Mouse (Mus musculus): ENCODE measurements around the gene Kdm1a.

Gene Kdm1a

GRCm38 (mm10) chr4:136605756-136606485, 3.4 kb upstream of the Kdm1a start:
- ATAC-seq (ENCODE audit: insufficient number of reproducible peaks, low FRiP score, low TSS enrichment) = no peak

GRCm38 (mm10) chr4:136602018-136602554, 437 bp downstream of the Kdm1a start:
- peak; percentile 67; the same call in 1 of the 2 replicates for ATAC-seq (ENCODE audit: insufficient number of reproducible peaks, low FRiP score, low TSS enrichment)

GRCm38 (mm10) chr4:136601476-136601875, 1.0 kb downstream of the Kdm1a start:
- no peak for ATAC-seq (ENCODE audit: insufficient number of reproducible peaks, low FRiP score, low TSS enrichment)

- no peak for ATAC-seq (ENCODE audit: insufficient number of reproducible peaks, low FRiP score, low TSS enrichment)
Measured at GRCm38 (mm10) chr4:136600536-136600935, 2.0 kb downstream of the Kdm1a start.

- no peak for ATAC-seq (ENCODE audit: insufficient number of reproducible peaks, low FRiP score, low TSS enrichment)
Measured at GRCm38 (mm10) chr4:136599869-136600268, 2.7 kb downstream of the Kdm1a start.

- no peak for ATAC-seq (ENCODE audit: insufficient number of reproducible peaks, low FRiP score, low TSS enrichment)
Measured at GRCm38 (mm10) chr4:136598268-136598876, 4.2 kb downstream of the Kdm1a start.

GRCm38 (mm10) chr4:136595221-136595620, 7.3 kb downstream of the Kdm1a start:
- no peak for ATAC-seq (ENCODE audit: insufficient number of reproducible peaks, low FRiP score, low TSS enrichment)

GRCm38 (mm10) chr4:136594006-136594405, 8.5 kb downstream of the Kdm1a start:
- no peak for ATAC-seq (ENCODE audit: insufficient number of reproducible peaks, low FRiP score, low TSS enrichment)

- no peak for ATAC-seq (ENCODE audit: insufficient number of reproducible peaks, low FRiP score, low TSS enrichment)
Measured at GRCm38 (mm10) chr4:136592111-136592510, 10.4 kb downstream of the Kdm1a start.

GRCm38 (mm10) chr4:136588003-136588402, 14.5 kb downstream of the Kdm1a start:
- ATAC-seq (ENCODE audit: insufficient number of reproducible peaks, low FRiP score, low TSS enrichment) = no peak

- no peak for ATAC-seq (ENCODE audit: insufficient number of reproducible peaks, low FRiP score, low TSS enrichment)
Measured at GRCm38 (mm10) chr4:136587221-136587827, 15.2 kb downstream of the Kdm1a start.

GRCm38 (mm10) chr4:136581885-136582284, 20.6 kb downstream of the Kdm1a start:
- ATAC-seq (ENCODE audit: insufficient number of reproducible peaks, low FRiP score, low TSS enrichment) = no peak

- ATAC-seq (ENCODE audit: insufficient number of reproducible peaks, low FRiP score, low TSS enrichment) = no peak
Measured at GRCm38 (mm10) chr4:136569998-136570397, 32.5 kb downstream of the Kdm1a start.

GRCm38 (mm10) chr4:136568629-136569028, 33.9 kb downstream of the Kdm1a start:
- ATAC-seq (ENCODE audit: insufficient number of reproducible peaks, low FRiP score, low TSS enrichment) = no peak

GRCm38 (mm10) chr4:136562755-136563154, 39.8 kb downstream of the Kdm1a start:
- ATAC-seq (ENCODE audit: insufficient number of reproducible peaks, low FRiP score, low TSS enrichment) = no peak

- ATAC-seq (ENCODE audit: insufficient number of reproducible peaks, low FRiP score, low TSS enrichment) = no peak
Measured at GRCm38 (mm10) chr4:136560270-136560991, 42.1 kb downstream of the Kdm1a start.

GRCm38 (mm10) chr4:136559690-136560089, 42.8 kb downstream of the Kdm1a start:
- ATAC-seq (ENCODE audit: insufficient number of reproducible peaks, low FRiP score, low TSS enrichment) = no peak

GRCm38 (mm10) chr4:136557638-136558037, 44.9 kb downstream of the Kdm1a start:
- ATAC-seq (ENCODE audit: insufficient number of reproducible peaks, low FRiP score, low TSS enrichment) = no peak

GRCm38 (mm10) chr4:136553108-136553507, 49.4 kb downstream of the Kdm1a start:
- no peak for ATAC-seq (ENCODE audit: insufficient number of reproducible peaks, low FRiP score, low TSS enrichment)

GRCm38 (mm10) chr4:136548381-136548801, 54.1 kb downstream of the Kdm1a start:
- ATAC-seq (ENCODE audit: insufficient number of reproducible peaks, low FRiP score, low TSS enrichment) = no peak

- no peak for ATAC-seq (ENCODE audit: insufficient number of reproducible peaks, low FRiP score, low TSS enrichment)
Measured at GRCm38 (mm10) chr4:136547721-136548120, 54.8 kb downstream of the Kdm1a start.
